Mouse (Mus musculus) naive thymus-derived CD4-positive, alpha-beta T cell, adult 2 months (primary cell): ENCODE data around the gene Rtn4.

ENCODE experiments used
- DNase-seq: peaks from one replicate; pipeline ENCODE4 v3.0.0-alpha.2; 2011; ENCODE audit warnings: low read depth

Rtn4 gene

DNA sequence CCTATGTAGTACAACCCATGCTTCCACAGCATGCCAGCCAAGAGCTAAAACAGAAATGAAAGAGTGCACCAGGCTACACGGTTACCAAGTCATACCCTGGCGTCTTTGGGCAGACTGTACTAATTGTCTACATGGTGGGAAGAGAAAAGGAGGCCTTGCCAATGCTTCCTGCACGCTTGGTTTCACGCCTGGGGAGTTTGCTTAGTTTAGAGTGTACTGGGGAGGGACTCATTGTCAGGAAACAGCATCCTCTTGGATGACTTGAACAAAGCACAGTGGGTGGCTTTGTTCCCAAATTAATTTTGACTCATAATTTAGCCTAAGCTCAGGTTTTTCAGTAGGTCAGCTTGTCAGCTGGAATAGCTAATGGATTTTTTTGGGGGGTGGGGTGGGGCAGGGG, 72.3 kb downstream of the Rtn4 start:
- DNase-seq = no peak

GRCm38 (mm10) chr11:29766313-29766982, 73.7 kb downstream of the Rtn4 start:
- no peak for DNase-seq

DNA sequence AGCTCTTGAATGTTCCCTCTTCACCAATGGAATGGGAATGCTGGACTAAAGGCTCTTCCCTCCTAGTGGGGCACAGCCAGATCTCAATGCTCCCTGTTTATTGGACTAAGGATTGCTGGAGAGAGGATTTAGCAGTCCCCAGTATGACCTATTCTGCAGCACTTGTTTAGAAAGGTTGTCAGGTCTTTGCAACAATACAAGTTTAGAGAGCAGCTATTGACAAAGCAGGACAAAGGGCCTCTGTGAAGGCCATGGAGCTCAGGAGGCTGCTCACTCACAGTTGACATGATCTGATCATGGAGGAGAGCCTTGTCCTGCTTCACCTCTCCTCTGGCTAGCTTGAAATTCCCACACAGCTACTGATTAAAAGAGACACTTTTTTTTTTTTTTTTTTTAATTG, 75.8 kb downstream of the Rtn4 start:
- DNase-seq = no peak

- DNase-seq = no peak
Measured at GRCm38 (mm10) chr11:29770666-29771400, 78.1 kb downstream of the Rtn4 start.

- no peak for DNase-seq
Measured at GRCm38 (mm10) chr11:29772279-29772678, 79.5 kb downstream of the Rtn4 start.

DNA sequence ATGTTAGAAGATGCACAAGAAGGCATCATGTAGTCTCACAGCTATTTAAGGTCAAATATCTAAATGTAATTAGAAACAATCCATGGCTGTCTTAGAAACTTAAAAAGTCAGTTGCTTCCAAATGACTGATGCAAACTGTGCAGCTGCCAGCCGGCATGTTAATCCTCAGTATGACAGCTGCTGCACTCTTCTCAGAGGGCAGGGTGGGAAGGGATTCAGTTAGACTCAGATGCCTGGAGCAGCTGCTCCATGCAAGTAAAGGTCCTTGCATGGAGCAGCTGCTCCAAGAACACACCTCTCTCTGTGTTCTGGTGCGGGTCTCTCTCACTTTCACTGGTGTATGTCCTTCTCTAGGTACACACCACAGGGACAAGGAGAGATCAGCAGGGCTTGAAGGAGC, 81.5 kb downstream of the Rtn4 start:
- no peak for DNase-seq

GRCm38 (mm10) chr11:29774760-29775159, 82.0 kb downstream of the Rtn4 start:
- no peak for DNase-seq

DNA sequence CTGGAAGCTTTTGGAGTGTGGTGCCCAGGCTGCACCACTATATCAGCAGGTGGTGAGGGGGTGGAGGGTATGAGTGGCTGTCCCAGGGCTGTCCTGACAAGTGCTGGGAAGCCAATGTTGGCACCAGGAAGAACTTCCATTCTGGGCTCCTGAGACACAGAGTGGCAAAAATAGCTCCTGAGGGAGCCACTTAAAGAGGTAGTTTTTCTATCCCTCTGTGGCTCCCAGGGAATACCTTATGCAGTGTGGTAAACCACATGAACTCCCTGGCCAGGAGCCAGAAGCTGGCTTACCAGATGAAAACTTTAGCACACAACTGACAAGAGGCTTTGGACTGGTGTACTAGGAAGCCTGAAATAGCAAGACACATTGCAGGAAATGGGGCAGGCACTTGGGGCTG, 85.2 kb downstream of the Rtn4 start:
- no peak for DNase-seq

GRCm38 (mm10) chr11:29778936-29779335, 86.2 kb downstream of the Rtn4 start:
- no peak for DNase-seq

GRCm38 (mm10) chr11:29779409-29780026, 86.8 kb downstream of the Rtn4 start:
- DNase-seq = no peak

DNA sequence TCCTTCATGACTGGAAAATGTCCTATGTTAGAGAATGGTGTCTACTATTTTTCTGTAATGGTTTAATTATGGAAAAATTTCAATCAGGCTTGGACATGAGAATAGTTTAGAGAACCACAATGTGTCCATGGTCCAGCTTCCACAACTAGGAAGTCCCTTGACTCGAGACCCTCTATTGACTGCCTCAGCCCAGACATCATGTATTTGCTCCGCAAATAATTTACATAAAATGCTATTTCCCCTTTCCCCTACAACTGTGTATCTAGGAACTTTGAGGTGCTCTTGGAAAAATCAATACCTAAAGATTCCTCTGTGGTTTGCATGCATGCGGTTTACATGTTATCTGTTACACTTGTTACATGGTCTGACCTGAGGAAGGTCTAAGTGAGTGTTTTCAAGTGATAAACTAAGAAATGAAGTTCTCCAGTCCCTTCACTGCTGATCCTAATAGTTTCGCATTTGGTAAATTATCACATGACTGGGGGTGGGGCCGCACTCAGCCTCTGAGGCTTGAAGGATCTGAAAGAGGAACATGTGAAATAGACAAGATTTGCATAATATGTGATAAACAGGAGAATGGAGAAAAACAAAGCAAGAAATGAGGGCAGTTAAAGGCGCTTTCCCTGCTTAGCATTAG, 94.0 kb downstream of the Rtn4 start:
- DNase-seq = no peak

DNA sequence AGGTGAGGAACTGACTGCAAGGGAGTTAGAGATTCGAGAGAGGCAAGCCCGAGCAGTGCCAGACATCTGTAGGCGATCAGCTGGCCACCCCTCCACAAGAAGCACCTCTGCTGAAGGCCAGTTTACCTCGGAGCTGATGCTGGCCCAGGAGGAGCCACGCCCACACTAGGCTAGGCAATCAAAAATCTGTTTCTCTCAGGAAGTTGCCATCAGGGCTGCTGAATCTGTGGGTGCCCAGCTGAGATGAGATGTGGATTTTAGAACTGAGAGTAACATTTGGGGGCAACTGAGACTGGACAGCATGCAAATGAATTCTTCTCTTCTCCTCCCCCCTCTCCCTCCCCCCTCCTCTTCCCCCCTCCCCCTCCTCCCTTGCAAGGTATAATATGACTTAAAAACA, 94.7 kb downstream of the Rtn4 start:
- no peak for DNase-seq

- DNase-seq = no peak
Measured at GRCm38 (mm10) chr11:29788499-29788898, 95.8 kb downstream of the Rtn4 start.

DNA sequence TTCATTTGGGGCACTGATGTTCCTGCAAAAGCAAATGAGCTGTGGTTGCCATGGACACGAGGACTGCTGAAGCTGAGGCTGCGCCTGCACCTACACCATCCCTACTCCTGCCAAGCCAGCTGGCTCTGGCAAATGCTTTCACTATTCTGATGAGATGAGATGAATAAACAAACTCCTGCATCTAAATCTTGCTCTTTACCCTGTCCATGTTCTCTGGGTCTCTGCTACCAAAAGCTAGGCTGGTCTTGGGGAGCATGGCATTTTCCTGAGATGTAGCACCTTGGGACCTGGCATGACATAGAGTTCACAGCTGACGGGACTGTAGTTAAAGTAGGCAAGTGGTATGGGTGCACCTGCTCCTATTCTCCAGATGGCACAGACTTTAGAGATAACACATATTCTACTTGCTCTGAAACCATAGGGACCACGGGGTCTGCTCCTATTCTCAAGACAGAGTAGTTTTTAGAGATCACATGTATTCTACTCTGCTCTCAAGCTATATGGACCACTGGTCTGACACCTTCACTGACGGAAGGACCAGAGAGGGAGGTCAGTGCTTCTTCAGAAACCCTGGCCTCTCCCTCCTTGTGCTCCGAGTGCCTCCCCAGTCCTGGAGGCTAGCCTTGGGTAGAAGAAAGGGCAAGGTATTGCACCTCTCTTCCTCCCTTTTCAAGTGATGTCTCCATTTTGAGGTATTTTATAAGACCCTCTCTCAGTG, 96.3 kb downstream of the Rtn4 start:
- no peak for DNase-seq

DNA sequence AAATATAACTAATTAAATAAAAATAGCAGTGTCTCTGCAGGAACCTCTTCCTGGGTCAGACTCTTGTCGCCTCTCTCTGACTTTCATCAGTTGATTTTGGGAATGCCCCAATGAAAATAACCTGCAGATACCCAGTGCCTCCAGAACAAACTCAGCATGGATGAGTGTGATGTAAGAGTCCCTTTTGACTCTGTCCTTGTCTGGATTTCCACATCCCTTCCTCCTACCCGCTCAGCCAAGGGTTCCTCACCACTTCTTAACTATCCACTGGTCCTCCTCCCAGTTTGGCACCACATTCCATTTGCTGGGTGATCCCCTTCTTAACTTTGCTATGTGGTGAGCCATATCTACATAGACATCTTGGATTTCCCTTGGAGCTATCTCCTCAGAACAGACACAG, 98.0 kb downstream of the Rtn4 start:
- DNase-seq = no peak
